ENCODE assay signal across 9 mouse cellular contexts in genomic region chr2:178141489-178141922, GRCm38 (mm10). TPM values are rescaled to one million over a fixed set of nuclear protein-coding genes. Genes with fewer than 3 reads are reported as not detected.
DNase-seq lines count a peak whose midpoint lies in the region; ATAC-seq lines count a peak whose summit lies in the region.
"Had no signal": no experiment of that assay in that cellular context is flagged by ENCODE, and none has a peak within 500 bp of the region (broad histone marks: within the 10 kb centered on the region; RNA-seq: fewer than 3 reads in every experiment).

No protein-coding gene starts in this region.

- H3K4me3 ChIP-seq in neural tube, embryonic 12.5 days: peak overlapping the region; percentile 59
- H3K4me3 ChIP-seq: lung, embryonic 15.5 days had no signal

- H3K9me3 ChIP-seq in neural tube, embryonic 12.5 days: no peaks in the 10 kb centered on the region
- H3K9me3 ChIP-seq: lung, embryonic 15.5 days had no signal

- intact Hi-C loops in gastrocnemius, postnatal 14 days (cut with DNase I; ENCODE audit: low total_unique reads): no loop called here
- intact Hi-C loops in gastrocnemius, postnatal 36 days (cut with DNase I): no loop called here

- 0 out of 2 replicates have a peak, but pooled peaks cover 5% of the 10 kb centered on the region for H3K27me3 ChIP-seq in neural tube, embryonic 12.5 days (replicated peaks)

- WGBS in neural tube, embryonic 12.5 days: 4% methylated on average over 10 of the region's 10 CpGs

- H3K36me3 ChIP-seq in neural tube, embryonic 12.5 days: 0 out of 2 replicates have a peak, but pooled peaks cover 1% of the 10 kb centered on the region
- H3K36me3 ChIP-seq: lung, embryonic 15.5 days had no signal

- H3K4me1 ChIP-seq in neural tube, embryonic 12.5 days: peaks cover 18% of the 10 kb centered on the region
- H3K4me1 ChIP-seq: lung, embryonic 15.5 days had no signal

- no peak overlapping the region for H3K27ac ChIP-seq in neural tube, embryonic 12.5 days
- H3K27ac ChIP-seq: lung, embryonic 15.5 days had no signal

- H3K9ac ChIP-seq in neural tube, embryonic 12.5 days: peak overlapping the region; percentile 9; the same call in 1 of the 2 replicates
- H3K9ac ChIP-seq: lung, embryonic 15.5 days had no signal

- DNase-seq in cerebellum, adult 8-10 months: no peak
- DNase-seq in forelimb bud, embryonic 11.5 days (ENCODE audit: low read depth, low spot score): peak; percentile 50
- peak; percentile 58 to 69 for DNase-seq in layer of hippocampus, postnatal 25 days (ENCODE audit: extremely low spot score in 1 of 2, low spot score in 1 of 2)
- no peak for DNase-seq in thymus, adult 18-20 months
- DNase-seq in gastrocnemius, postnatal 14 days: no peak
- no peak for DNase-seq in gastrocnemius, postnatal 36 days

- ATAC-seq in cerebellum, adult (ENCODE audit: insufficient number of reproducible peaks, low FRiP score, low TSS enrichment): peak; percentile 43; the same call in 1 of the 2 replicates
- peak; percentile 71 for ATAC-seq in neural tube, embryonic 12.5 days (ENCODE audit: low FRiP score, low read depth)

- H3K4me2 ChIP-seq in neural tube, embryonic 12.5 days (replicated peaks): peak overlapping the region; percentile 87
- H3K4me2 ChIP-seq: lung, embryonic 15.5 days had no signal

RNA-seq across cellular contexts. Expression of gene Phactr3, which starts 22.7 kb away (rescaled TPM):
- total RNA-seq in layer of hippocampus, postnatal 25 days (2021): 100 to 1,000 TPM; 148 TPM
- 19.5 and 21.7 TPM in 2 replicates for polyA plus RNA-seq in neural tube, embryonic 12.5 days (2016; fragmentation: Nextera tagmentation; extraction: Ambion mirVana)
- total RNA-seq in gastrocnemius, postnatal 14 days (2021): under 1 TPM in 1 of 2 experiments, not detected in 1; 0.10 TPM
- total RNA-seq in gastrocnemius, postnatal 36 days (2021): not detected

Comparison
In these comparisons a context has a peak if more than half of its experiments do, and no peak if none do; other contexts are left out.
1. DNase-seq: peak in forelimb bud, embryonic 11.5 days (single experiment) and layer of hippocampus, postnatal 25 days (2 of 2); none in cerebellum, adult 8-10 months (single experiment), thymus, adult 18-20 months (0 of 2), gastrocnemius, postnatal 14 days (single experiment) and gastrocnemius, postnatal 36 days (0 of 2).
2. RNA of gene Phactr3, which starts 22.7 kb away (total RNA-seq): 148 TPM in layer of hippocampus, postnatal 25 days; 0.10 TPM in gastrocnemius, postnatal 14 days and not detected in gastrocnemius, postnatal 36 days; every median in the first group is over 100 times any median in the second.